In genomic region chr19:17163511-17163953, GRCm38 (mm10) we compare ENCODE assay signal across 8 mouse cellular contexts.
A peak's percentile ranks its signal among the peaks of the same experiment; 100 is the strongest.
DNase-seq lines count a peak whose midpoint lies in the region; ATAC-seq and TF ChIP-seq lines count a peak whose summit lies in the region.

No protein-coding gene starts in this region.

- peak; percentile 24 for DNase-seq in 3134 (ENCODE audit: extremely low read depth, insufficient read length, low spot score)
- peak; percentile 67 for DNase-seq in ES-CJ7 (ENCODE audit: low read depth, low spot score)
- peak; percentile 83 for DNase-seq in embryonic facial prominence, embryonic 11.5 days (ENCODE audit: low spot score)
- peak; percentile 90 for DNase-seq in kidney, postnatal 0 days (ENCODE audit: low spot score)
- DNase-seq in lung, postnatal 25 days (ENCODE audit: low spot score) = peak; percentile 48
- peak; percentile 71 for DNase-seq in retina, embryonic 14.5 days (ENCODE audit: low spot score)
- DNase-seq in cerebellum, adult 11 months = no peak

- TF ChIP-seq CTCF in kidney, postnatal 0 days (IDR thresholded peaks at IDR 0.05; ENCODE audit: low read depth) = peak; percentile 93

- no peaks in the 10 kb centered on the region for H3K36me3 ChIP-seq in embryonic facial prominence, embryonic 11.5 days (replicated peaks; ENCODE audit: control insufficient read depth, insufficient read depth, low read depth, low read length)
- H3K36me3 ChIP-seq in heart, embryonic 15.5 days = no peaks in the 10 kb centered on the region
- H3K36me3 ChIP-seq in kidney, postnatal 0 days (ENCODE audit: insufficient read depth, low read length) = no peaks in the 10 kb centered on the region

- H3K27ac ChIP-seq in embryonic facial prominence, embryonic 11.5 days (replicated peaks; ENCODE audit: low read depth, low read length) = no peak overlapping the region
- no peak overlapping the region for H3K27ac ChIP-seq in heart, embryonic 15.5 days
- no peak overlapping the region for H3K27ac ChIP-seq in kidney, postnatal 0 days

- no peak overlapping the region for H3K4me2 ChIP-seq in embryonic facial prominence, embryonic 11.5 days (ENCODE audit: low read depth, low read length)
- H3K4me2 ChIP-seq in heart, embryonic 15.5 days = peak overlapping the region; percentile 42
- peak overlapping the region; percentile 44 for H3K4me2 ChIP-seq in kidney, postnatal 0 days (ENCODE audit: low read length)

- 15% methylated on average over 13 of the region's 13 CpGs for WGBS in embryonic facial prominence, embryonic 11.5 days
- 7% methylated on average over 13 of the region's 13 CpGs for WGBS in heart, embryonic 15.5 days
- 6% methylated on average over 13 of the region's 13 CpGs for WGBS in kidney, postnatal 0 days

- H3K27me3 ChIP-seq in embryonic facial prominence, embryonic 11.5 days (ENCODE audit: control insufficient read depth, insufficient read depth, low read length) = no peaks in the 10 kb centered on the region
- no peaks in the 10 kb centered on the region for H3K27me3 ChIP-seq in heart, embryonic 15.5 days
- H3K27me3 ChIP-seq in kidney, postnatal 0 days (ENCODE audit: insufficient read depth, low read length) = no peaks in the 10 kb centered on the region

- H3K4me1 ChIP-seq in embryonic facial prominence, embryonic 11.5 days (ENCODE audit: control insufficient read depth, insufficient read depth, low read length) = no peaks in the 10 kb centered on the region
- H3K4me1 ChIP-seq in heart, embryonic 15.5 days (replicated peaks) = peaks cover 20% of the 10 kb centered on the region
- H3K4me1 ChIP-seq in kidney, postnatal 0 days (replicated peaks; ENCODE audit: insufficient read depth, low read length) = no peaks in the 10 kb centered on the region

- no peaks in the 10 kb centered on the region for H3K9me3 ChIP-seq in embryonic facial prominence, embryonic 11.5 days (replicated peaks; ENCODE audit: control insufficient read depth, low read length)
- no peaks in the 10 kb centered on the region for H3K9me3 ChIP-seq in heart, embryonic 15.5 days (replicated peaks)
- H3K9me3 ChIP-seq in kidney, postnatal 0 days (replicated peaks; ENCODE audit: low read length) = no peaks in the 10 kb centered on the region

- no peak overlapping the region for H3K4me3 ChIP-seq in embryonic facial prominence, embryonic 11.5 days (ENCODE audit: low read depth, low read length)
- H3K4me3 ChIP-seq in heart, embryonic 15.5 days = peak overlapping the region; percentile 21; the same call in 1 of the 2 replicates
- H3K4me3 ChIP-seq in kidney, postnatal 0 days (replicated peaks; ENCODE audit: low read depth, low read length) = no peak overlapping the region

- no peak overlapping the region for H3K9ac ChIP-seq in embryonic facial prominence, embryonic 11.5 days (replicated peaks; ENCODE audit: low read length)
- H3K9ac ChIP-seq in heart, embryonic 15.5 days = no peak overlapping the region
- H3K9ac ChIP-seq in kidney, postnatal 0 days (ENCODE audit: low read depth, low read length) = no peak overlapping the region

- 0 out of 2 replicates have a peak, but pooled peaks have one; percentile 62 for ATAC-seq in embryonic facial prominence, embryonic 11.5 days (replicated peaks; ENCODE audit: insufficient number of reproducible peaks, low FRiP score, low TSS enrichment, low read depth)
- ATAC-seq in heart, embryonic 15.5 days (replicated peaks; ENCODE audit: insufficient number of reproducible peaks, insufficient read depth, low FRiP score, low read depth) = peak; percentile 66; the same call in 1 of the 2 replicates
- ATAC-seq in kidney, postnatal 0 days (replicated peaks; ENCODE audit: low FRiP score, low read depth) = peak; percentile 75
